Mouse (Mus musculus): ENCODE data around the gene Nt5dc3. TPM values are rescaled to one million over a fixed set of nuclear protein-coding genes. Genes with fewer than 3 reads are reported as not detected.

Nt5dc3 gene
- polyA plus RNA-seq, 1 experiment from 2014 or later = 4.6 TPM

DNA sequence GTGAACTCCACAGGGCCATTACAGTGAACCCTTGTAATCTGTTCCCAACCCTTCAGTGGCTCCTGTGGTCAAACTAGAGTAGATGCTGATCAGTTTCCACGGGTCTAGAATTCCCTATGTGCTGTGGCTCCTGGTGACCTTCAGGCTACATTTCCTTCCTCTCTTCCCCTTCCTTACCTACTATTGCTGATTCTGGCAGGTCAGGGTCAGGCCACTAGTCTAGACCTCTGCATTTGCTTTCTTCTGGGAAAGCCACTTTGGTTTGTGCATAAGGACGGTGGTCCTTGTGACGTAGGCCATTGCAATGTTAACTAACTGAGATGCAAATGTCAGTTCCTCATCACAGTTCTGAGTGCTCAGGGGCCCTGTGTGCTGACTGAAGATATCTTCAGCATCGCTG is 81.6 kb downstream of the Nt5dc3 start:
- Histone ChIP-seq H3K4me1 (no peaks in the 10 kb centered on the region), H3K36me3 (no peaks in the 10 kb centered on the region), H3K27ac (no peak overlapping the region), H3K9me3 (no peaks in the 10 kb centered on the region), H3K9ac (no peak overlapping the region), H3K4me3 (no peak overlapping the region), H3K4me2 (replicated peaks) (no peak overlapping the region), H3K27me3 (replicated peaks) (no peaks in the 10 kb centered on the region)
- WGBS = 77% methylated on average over 4 of the region's 4 CpGs
- ATAC-seq (ENCODE audit: low FRiP score, low read depth) = no peak

DNA sequence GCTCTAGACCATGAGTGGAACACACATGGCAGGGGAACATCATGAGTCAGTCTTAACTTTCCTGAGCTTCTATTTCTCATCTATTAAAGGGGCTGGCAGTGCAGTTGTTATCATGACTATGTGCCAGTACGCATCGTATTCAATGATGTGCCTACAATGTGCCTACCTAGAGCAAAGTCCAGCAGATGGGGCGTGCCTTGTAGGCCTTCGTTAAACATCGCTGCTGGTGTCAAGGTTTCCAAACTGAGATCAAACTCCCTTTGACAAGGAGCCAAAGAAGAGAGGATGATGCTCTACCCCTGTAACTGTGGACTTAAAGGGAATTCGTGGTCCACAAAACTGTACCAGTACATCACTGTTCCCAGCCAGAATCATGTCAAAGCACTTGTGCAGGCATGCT is 83.7 kb downstream of the Nt5dc3 start:
- H3K4me3 ChIP-seq = no peak overlapping the region
- no peak overlapping the region for H3K9ac ChIP-seq
- H3K4me1 ChIP-seq = no peaks in the 10 kb centered on the region
- no peaks in the 10 kb centered on the region for H3K27me3 ChIP-seq (replicated peaks)
- no peak for ATAC-seq (ENCODE audit: low FRiP score, low read depth)
- no peak overlapping the region for H3K4me2 ChIP-seq (replicated peaks)
- WGBS = 88% methylated on average over 6 of the region's 6 CpGs
- H3K27ac ChIP-seq = no peak overlapping the region
- H3K9me3 ChIP-seq = no peaks in the 10 kb centered on the region
- H3K36me3 ChIP-seq = no peaks in the 10 kb centered on the region

GRCm38 (mm10) chr10:86863429-86863828 is 84.6 kb downstream of the Nt5dc3 start:
- H3K27ac ChIP-seq = no peak overlapping the region
- no peak overlapping the region for H3K4me2 ChIP-seq (replicated peaks)
- no peaks in the 10 kb centered on the region for H3K36me3 ChIP-seq
- no peak for ATAC-seq (ENCODE audit: low FRiP score, low read depth)
- 86% methylated on average over 6 of the region's 6 CpGs for WGBS
- H3K27me3 ChIP-seq (replicated peaks) = no peaks in the 10 kb centered on the region
- H3K9ac ChIP-seq = no peak overlapping the region
- H3K4me1 ChIP-seq = no peaks in the 10 kb centered on the region
- H3K4me3 ChIP-seq = no peak overlapping the region
- no peaks in the 10 kb centered on the region for H3K9me3 ChIP-seq

- Histone ChIP-seq H3K9me3 (no peaks in the 10 kb centered on the region), H3K9ac (no peak overlapping the region), H3K36me3 (no peaks in the 10 kb centered on the region), H3K4me2 (replicated peaks) (no peak overlapping the region), H3K27me3 (replicated peaks) (no peaks in the 10 kb centered on the region), H3K4me3 (no peak overlapping the region), H3K27ac (no peak overlapping the region), H3K4me1 (no peaks in the 10 kb centered on the region)
- ATAC-seq (ENCODE audit: low FRiP score, low read depth) = no peak
- WGBS = 84% methylated on average over 7 of the region's 7 CpGs
Measured at GRCm38 (mm10) chr10:86872121-86872520, 93.3 kb downstream of the Nt5dc3 start.

GRCm38 (mm10) chr10:86872591-86872990 is 93.8 kb downstream of the Nt5dc3 start:
- ATAC-seq (ENCODE audit: low FRiP score, low read depth) = no peak
- WGBS = 79% methylated on average over 5 of the region's 5 CpGs

GRCm38 (mm10) chr10:86878721-86879120 is 99.9 kb downstream of the Nt5dc3 start:
- no peaks in the 10 kb centered on the region for H3K36me3 ChIP-seq
- no peaks in the 10 kb centered on the region for H3K27me3 ChIP-seq (replicated peaks)
- no peak overlapping the region for H3K9ac ChIP-seq
- no peak overlapping the region for H3K4me2 ChIP-seq (replicated peaks)
- no peak overlapping the region for H3K27ac ChIP-seq
- no peak for ATAC-seq (ENCODE audit: low FRiP score, low read depth)
- H3K9me3 ChIP-seq = no peaks in the 10 kb centered on the region
- H3K4me3 ChIP-seq = no peak overlapping the region
- WGBS = 85% methylated on average over 7 of the region's 7 CpGs
- no peaks in the 10 kb centered on the region for H3K4me1 ChIP-seq

More at GRCm38 (mm10) chr10:86872591-86872990, 93.8 kb downstream of the Nt5dc3 start:
- Histone ChIP-seq H3K4me3 (no peak overlapping the region), H3K4me1 (no peaks in the 10 kb centered on the region), H3K4me2 (replicated peaks) (no peak overlapping the region), H3K9me3 (no peaks in the 10 kb centered on the region), H3K27me3 (replicated peaks) (no peaks in the 10 kb centered on the region), H3K27ac (no peak overlapping the region), H3K36me3 (no peaks in the 10 kb centered on the region), H3K9ac (no peak overlapping the region)

- no peak overlapping the region for H3K9ac ChIP-seq
- H3K9me3 ChIP-seq = no peaks in the 10 kb centered on the region
- ATAC-seq (ENCODE audit: low FRiP score, low read depth) = no peak
- no peak overlapping the region for H3K27ac ChIP-seq
- H3K27me3 ChIP-seq (replicated peaks) = no peaks in the 10 kb centered on the region
- no peak overlapping the region for H3K4me2 ChIP-seq (replicated peaks)
- no peaks in the 10 kb centered on the region for H3K36me3 ChIP-seq
- H3K4me3 ChIP-seq = no peak overlapping the region
- no peaks in the 10 kb centered on the region for H3K4me1 ChIP-seq
- WGBS = 48% methylated on average over 5 of the region's 5 CpGs
Measured at GRCm38 (mm10) chr10:86880071-86880806, 101.4 kb downstream of the Nt5dc3 start.

GRCm38 (mm10) chr10:86881448-86881847 is 102.6 kb downstream of the Nt5dc3 start:
- Histone ChIP-seq H3K36me3 (no peaks in the 10 kb centered on the region), H3K4me2 (replicated peaks) (no peak overlapping the region), H3K27me3 (replicated peaks) (no peaks in the 10 kb centered on the region), H3K4me3 (no peak overlapping the region), H3K9me3 (no peaks in the 10 kb centered on the region), H3K27ac (no peak overlapping the region), H3K9ac (no peak overlapping the region), H3K4me1 (no peaks in the 10 kb centered on the region)
- ATAC-seq (ENCODE audit: low FRiP score, low read depth) = no peak

DNA sequence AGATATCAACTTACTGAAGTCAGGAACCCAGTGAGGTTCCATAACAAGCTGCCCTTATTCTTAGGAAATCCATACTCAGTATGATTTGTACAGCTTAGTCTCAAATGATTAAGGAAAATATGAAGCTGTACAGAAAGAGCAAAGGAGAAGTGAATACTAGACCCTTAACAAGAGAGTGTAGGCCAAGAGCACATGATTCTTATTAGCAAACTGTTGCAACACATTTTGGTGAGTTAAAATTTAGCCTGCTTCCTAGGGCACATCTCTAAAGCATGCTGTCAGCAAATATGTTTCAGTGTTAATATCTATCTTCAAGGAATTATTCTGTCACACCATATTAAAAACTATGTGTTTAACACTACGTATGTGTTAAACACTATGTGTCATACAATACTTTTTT is 107.6 kb downstream of the Nt5dc3 start:
- Histone ChIP-seq H3K9me3 (no peaks in the 10 kb centered on the region), H3K27ac (no peak overlapping the region), H3K9ac (no peak overlapping the region), H3K36me3 (no peaks in the 10 kb centered on the region), H3K27me3 (replicated peaks) (no peaks in the 10 kb centered on the region), H3K4me2 (replicated peaks) (no peak overlapping the region), H3K4me3 (no peak overlapping the region), H3K4me1 (no peaks in the 10 kb centered on the region)
- ATAC-seq (ENCODE audit: low FRiP score, low read depth) = no peak
- 93% methylated on average over 1 of the region's 1 CpGs for WGBS

Other genes starting within 250 kb of the Nt5dc3 start
- 454 and 496 TPM in 2 replicates for gene Hsp90b1, start 73.5 kb upstream of the Nt5dc3 start, polyA plus RNA-seq (2016; fragmentation: Nextera tagmentation; extraction: Ambion mirVana)
- gene Ttc41, start 73.2 kb upstream of the Nt5dc3 start, polyA plus RNA-seq (2016; fragmentation: Nextera tagmentation; extraction: Ambion mirVana) = 3.0 and 3.4 TPM in 2 replicates
- not detected in 2 replicates for gene Gm49358, start 15.0 kb upstream of the Nt5dc3 start, polyA plus RNA-seq (2016; fragmentation: Nextera tagmentation; extraction: Ambion mirVana)
- gene Stab2, start 229.0 kb downstream of the Nt5dc3 start, polyA plus RNA-seq (2016; fragmentation: Nextera tagmentation; extraction: Ambion mirVana) = 0.18 and 0.20 TPM in 2 replicates

Measured in neural tube, embryonic 12.5 days (tissue).